Mouse (Mus musculus) limb, embryonic 14.5 days (tissue): ENCODE results near the gene Pou5f2. TPM values are rescaled to one million over a fixed set of nuclear protein-coding genes. Genes with fewer than 3 reads are reported as not detected.

Experiments used
- ATAC-seq: fragments of 200-750 bp; cut with Nextera tagmentation; 2 replicates; pipeline ENCODE4 v1.8.0; 2017; ENCODE audit warnings: low read depth, moderate number of reproducible peaks, moderate TSS enrichment; ENCODE audit not compliant: low FRiP score
- DNase-seq: peaks from one replicate; pipeline ENCODE4 v3.0.0-alpha.2; 2015; ENCODE audit warnings: low spot score
- H3K27ac ChIP-seq: fragments of 300-500 bp; sonication (generic); replicated peaks from 2 replicates; pipeline ENCODE4 v1.5.1; 2014; ENCODE audit warnings: low read depth, mild to moderate bottlenecking, low read length, moderate library complexity, mixed read lengths
- H3K27me3 ChIP-seq: fragments of 300-500 bp; sonication (generic); 2 replicates; pipeline ENCODE4 v1.6.1; 2014; ENCODE audit warnings: low read length, mixed read lengths; ENCODE audit not compliant: control insufficient read depth, insufficient read depth
- H3K36me3 ChIP-seq: fragments of 300-500 bp; sonication (generic); 2 replicates; pipeline ENCODE4 v1.6.1; 2014; ENCODE audit warnings: mild to moderate bottlenecking, low read length, moderate library complexity, mixed read lengths; ENCODE audit not compliant: control insufficient read depth, insufficient read depth
- H3K4me1 ChIP-seq: fragments of 300-500 bp; sonication (generic); 2 replicates; pipeline ENCODE4 v1.6.1; 2014; ENCODE audit warnings: antibody characterized with exemption, low read length, mixed read lengths; ENCODE audit not compliant: control insufficient read depth, insufficient read depth
- H3K4me2 ChIP-seq: fragments of 300-500 bp; sonication (generic); replicated peaks from 2 replicates; pipeline ENCODE4 v1.6.1; 2014; ENCODE audit warnings: low read depth, mild to moderate bottlenecking, low read length, moderate library complexity; ENCODE audit not compliant: severe bottlenecking
- H3K4me3 ChIP-seq: fragments of 300-500 bp; sonication (generic); replicated peaks from 2 replicates; pipeline ENCODE4 v1.5.1; 2014; ENCODE audit warnings: low read length
- H3K9ac ChIP-seq: fragments of 300-500 bp; sonication (generic); 2 replicates; pipeline ENCODE4 v1.6.1; 2014; ENCODE audit warnings: mild to moderate bottlenecking, low read depth, low read length, moderate library complexity; ENCODE audit not compliant: severe bottlenecking
- H3K9me3 ChIP-seq: fragments of 300-500 bp; sonication (generic); 2 replicates; pipeline ENCODE4 v1.6.1; 2016; ENCODE audit warnings: low read length; ENCODE audit not compliant: control insufficient read depth
- POLR2A ChIP-seq: fragments of 200-500 bp; IDR thresholded peaks from 2 replicates; pipeline ENCODE4 v1.8.0; 2012; ENCODE audit warnings: inconsistent platforms, mild to moderate bottlenecking, moderate library complexity, borderline replicate concordance; ENCODE audit not compliant: insufficient read depth, insufficient read length; ENCODE audit errors: extremely low read depth
- WGBS: fragments of 180-500 bp; shearing (Covaris S2); extraction: QIAGEN DNeasy Blood & Tissue Kit; methylation state at CpG from one replicate; pipeline ENCODE4 v1.1.7; 2014; 5-methylcytosine and 5-hydroxymethylcytosine counted together
- polyA plus RNA-seq, 2 experiments: library from polyadenylated mRNA; depleted of rRNA in 1 of 2; stranded (reverse) in 1 of 2; unstranded in 1 of 2; fragments of >200 nt; fragmentation: Nextera tagmentation in 1 of 2; extraction: Ambion mirVana in 1 of 2; gene quantifications; 2 replicates each; pipeline versions ENCODE4 v1.2.1 to v1.2.3; 2012 to 2014

Gene Pou5f2
- polyA plus RNA-seq, 2 experiments, result 0.39 to 1.5 TPM

DNA sequence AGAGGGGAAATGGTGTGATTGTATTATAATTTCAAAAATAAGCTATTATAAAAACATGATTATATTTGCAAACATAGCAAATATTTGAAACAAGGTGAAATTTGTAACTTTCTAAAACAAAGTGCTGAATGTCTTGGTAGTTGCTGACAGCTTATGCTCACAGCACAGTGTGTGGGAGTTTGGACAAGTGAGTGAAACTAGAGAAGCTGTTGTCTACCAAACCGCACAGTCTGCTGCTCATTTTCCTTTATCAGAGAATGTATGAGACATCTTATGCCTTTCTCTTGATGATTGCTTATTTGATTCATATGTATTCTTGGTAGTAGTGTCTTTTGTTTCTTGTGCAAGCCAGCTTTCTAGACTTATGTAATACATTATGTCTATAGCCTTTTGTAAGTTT, 12.5 kb downstream of the Pou5f2 start:
- no peak for ATAC-seq
- WGBS, result 65% methylated on average over 1 of the region's 1 CpGs
- no peak for TF ChIP-seq POLR2A
- Histone ChIP-seq H3K27ac (no peak overlapping the region), H3K9ac (no peak overlapping the region), H3K36me3 (no peaks in the 10 kb centered on the region), H3K4me1 (no peaks in the 10 kb centered on the region), H3K27me3 (no peaks in the 10 kb centered on the region), H3K4me2 (no peak overlapping the region), H3K9me3 (no peaks in the 10 kb centered on the region), H3K4me3 (no peak overlapping the region)
- DNase-seq, result no peak

DNA sequence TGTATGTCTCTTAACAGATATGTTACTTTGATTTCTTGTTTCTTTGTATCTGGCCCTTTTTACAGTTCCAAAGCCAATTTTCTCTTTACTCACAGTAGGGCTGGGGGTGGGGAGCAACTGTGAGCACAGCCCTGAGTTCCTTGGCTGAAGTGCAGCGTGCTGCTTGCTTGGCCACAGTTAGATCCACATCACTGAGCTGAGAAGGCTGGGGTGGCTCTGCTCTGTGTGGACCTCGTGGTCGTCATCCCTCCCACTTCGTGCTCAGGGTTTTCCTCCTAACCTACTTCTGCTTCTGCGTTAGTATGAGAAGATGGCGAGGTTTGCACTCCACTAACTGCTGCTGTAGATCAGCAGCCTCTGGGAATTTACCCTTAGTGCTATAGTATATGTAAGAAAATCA, 18.5 kb downstream of the Pou5f2 start:
- Histone ChIP-seq H3K4me3 (no peak overlapping the region), H3K4me1 (no peaks in the 10 kb centered on the region), H3K27ac (no peak overlapping the region), H3K27me3 (no peaks in the 10 kb centered on the region), H3K9me3 (no peaks in the 10 kb centered on the region), H3K36me3 (no peaks in the 10 kb centered on the region), H3K4me2 (no peak overlapping the region), H3K9ac (no peak overlapping the region)
- 73% methylated on average over 6 of the region's 6 CpGs for WGBS
- DNase-seq (no peak), ATAC-seq (no peak)
- TF ChIP-seq POLR2A, result no peak

DNA sequence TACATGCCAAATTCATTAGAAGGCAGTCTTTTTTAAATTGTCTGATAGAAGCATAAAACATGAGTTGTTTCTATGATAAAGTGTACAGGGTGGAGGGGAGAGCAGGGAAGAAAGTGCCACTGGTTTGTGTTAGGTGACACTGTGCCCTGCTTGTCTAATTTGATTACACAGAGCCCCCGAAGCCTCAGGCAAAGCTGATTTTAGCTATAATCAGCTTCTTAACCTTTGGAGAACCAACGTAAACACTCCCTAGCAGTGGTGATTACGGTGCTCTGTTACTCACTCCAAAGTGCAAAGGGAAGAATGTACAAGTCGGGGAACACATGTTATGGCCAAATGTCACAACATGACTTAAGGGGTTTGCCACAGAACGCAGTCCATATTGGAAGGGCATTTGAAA, 20.4 kb downstream of the Pou5f2 start:
- H3K4me3 ChIP-seq, result no peak overlapping the region
- no peak for DNase-seq
- no peak for ATAC-seq

More for the DNA sequence above, 20.4 kb downstream of the Pou5f2 start:
- Histone ChIP-seq H3K27ac (no peak overlapping the region), H3K36me3 (no peaks in the 10 kb centered on the region), H3K9ac (no peak overlapping the region), H3K9me3 (no peaks in the 10 kb centered on the region), H3K27me3 (no peaks in the 10 kb centered on the region), H3K4me1 (no peaks in the 10 kb centered on the region), H3K4me2 (no peak overlapping the region)
- TF ChIP-seq POLR2A, result no peak
- WGBS, result 30% methylated on average over 5 of the region's 5 CpGs

Other genes with a start within 250 kb of the Pou5f2 start
- 16.6 and 26.6 TPM in 2 replicates for gene Nr2f1, start 174.9 kb downstream of the Pou5f2 start, polyA plus RNA-seq (2012; rRNA removed)
- 1.6 and 2.1 TPM in 2 replicates for gene Nr2f1, start 174.9 kb downstream of the Pou5f2 start, polyA plus RNA-seq (2014; fragmentation: Nextera tagmentation; extraction: Ambion mirVana)